Mouse (Mus musculus): ENCODE measurements around the gene Cd8b1. TPM values are rescaled to one million over a fixed set of nuclear protein-coding genes. Genes with fewer than 3 reads are reported as not detected.

Cd8b1 gene
- polyA plus RNA-seq, 1 experiment from 2014 or later: 1.6 TPM

- no peak overlapping the region for H3K4me2 ChIP-seq
- no peaks in the 10 kb centered on the region for H3K4me1 ChIP-seq
- no peak overlapping the region for H3K4me3 ChIP-seq
- no peak overlapping the region for H3K9ac ChIP-seq
- no peak for ATAC-seq (ENCODE audit: borderline replicate concordance, extremely low read depth, low FRiP score, low TSS enrichment)
- no peaks in the 10 kb centered on the region for H3K36me3 ChIP-seq
- no peaks in the 10 kb centered on the region for H3K27me3 ChIP-seq
- H3K27ac ChIP-seq: no peak overlapping the region
- WGBS: 77% methylated on average over 10 of the region's 10 CpGs
- H3K9me3 ChIP-seq: no peaks in the 10 kb centered on the region
Measured at GRCm38 (mm10) chr6:71352866-71353427, 30.4 kb downstream of the Cd8b1 start.

GRCm38 (mm10) chr6:71353722-71354121 is 31.1 kb downstream of the Cd8b1 start:
- WGBS: 89% methylated on average over 2 of the region's 2 CpGs
- H3K27me3 ChIP-seq: no peaks in the 10 kb centered on the region
- H3K9me3 ChIP-seq: no peaks in the 10 kb centered on the region
- no peaks in the 10 kb centered on the region for H3K4me1 ChIP-seq
- no peaks in the 10 kb centered on the region for H3K36me3 ChIP-seq
- ATAC-seq (ENCODE audit: borderline replicate concordance, extremely low read depth, low FRiP score, low TSS enrichment): no peak
- H3K4me2 ChIP-seq: no peak overlapping the region
- H3K9ac ChIP-seq: no peak overlapping the region
- no peak overlapping the region for H3K4me3 ChIP-seq
- H3K27ac ChIP-seq: no peak overlapping the region

- no peak overlapping the region for H3K4me3 ChIP-seq
- H3K27ac ChIP-seq: no peak overlapping the region
- 88% methylated on average over 7 of the region's 7 CpGs for WGBS
- H3K27me3 ChIP-seq: no peaks in the 10 kb centered on the region
- no peaks in the 10 kb centered on the region for H3K9me3 ChIP-seq
- H3K4me1 ChIP-seq: no peaks in the 10 kb centered on the region
- ATAC-seq (ENCODE audit: borderline replicate concordance, extremely low read depth, low FRiP score, low TSS enrichment): no peak
- no peak overlapping the region for H3K9ac ChIP-seq
- H3K36me3 ChIP-seq: no peaks in the 10 kb centered on the region
- H3K4me2 ChIP-seq: no peak overlapping the region
Measured at GRCm38 (mm10) chr6:71357493-71357892, 34.9 kb downstream of the Cd8b1 start.

- 79% methylated on average over 4 of the region's 4 CpGs for WGBS
- Histone ChIP-seq H3K27me3 (no peaks in the 10 kb centered on the region), H3K9me3 (no peaks in the 10 kb centered on the region), H3K4me1 (no peaks in the 10 kb centered on the region), H3K27ac (no peak overlapping the region), H3K36me3 (no peaks in the 10 kb centered on the region), H3K4me3 (no peak overlapping the region), H3K9ac (no peak overlapping the region), H3K4me2 (no peak overlapping the region)
- ATAC-seq (ENCODE audit: borderline replicate concordance, extremely low read depth, low FRiP score, low TSS enrichment): no peak
Measured at GRCm38 (mm10) chr6:71360221-71360620, 37.6 kb downstream of the Cd8b1 start.

- H3K4me2 ChIP-seq: no peak overlapping the region
- H3K9me3 ChIP-seq: no peaks in the 10 kb centered on the region
- 51% methylated on average over 5 of the region's 5 CpGs for WGBS
- no peaks in the 10 kb centered on the region for H3K4me1 ChIP-seq
- no peak for ATAC-seq (ENCODE audit: borderline replicate concordance, extremely low read depth, low FRiP score, low TSS enrichment)
- no peak overlapping the region for H3K27ac ChIP-seq
- H3K36me3 ChIP-seq: no peaks in the 10 kb centered on the region
- no peak overlapping the region for H3K9ac ChIP-seq
- no peak overlapping the region for H3K4me3 ChIP-seq
- no peaks in the 10 kb centered on the region for H3K27me3 ChIP-seq
Measured at GRCm38 (mm10) chr6:71360751-71361150, 38.2 kb downstream of the Cd8b1 start.

- H3K9me3 ChIP-seq: no peaks in the 10 kb centered on the region
- no peak overlapping the region for H3K9ac ChIP-seq
- H3K4me2 ChIP-seq: no peak overlapping the region
- WGBS: 75% methylated on average over 10 of the region's 10 CpGs
- H3K4me1 ChIP-seq: no peaks in the 10 kb centered on the region
- no peaks in the 10 kb centered on the region for H3K36me3 ChIP-seq
- H3K27me3 ChIP-seq: no peaks in the 10 kb centered on the region
- H3K27ac ChIP-seq: no peak overlapping the region
- no peak for ATAC-seq (ENCODE audit: borderline replicate concordance, extremely low read depth, low FRiP score, low TSS enrichment)
- H3K4me3 ChIP-seq: no peak overlapping the region
Measured at GRCm38 (mm10) chr6:71361156-71361670, 38.6 kb downstream of the Cd8b1 start.

GRCm38 (mm10) chr6:71363995-71364394 is 41.4 kb downstream of the Cd8b1 start:
- no peak for ATAC-seq (ENCODE audit: borderline replicate concordance, extremely low read depth, low FRiP score, low TSS enrichment)
- Histone ChIP-seq H3K9me3 (no peaks in the 10 kb centered on the region), H3K4me3 (no peak overlapping the region), H3K4me1 (no peaks in the 10 kb centered on the region), H3K4me2 (no peak overlapping the region), H3K27me3 (no peaks in the 10 kb centered on the region), H3K9ac (no peak overlapping the region), H3K36me3 (no peaks in the 10 kb centered on the region), H3K27ac (no peak overlapping the region)
- 66% methylated on average over 2 of the region's 2 CpGs for WGBS

- WGBS: 92% methylated on average over 6 of the region's 6 CpGs
- no peak for ATAC-seq (ENCODE audit: borderline replicate concordance, extremely low read depth, low FRiP score, low TSS enrichment)
- no peak overlapping the region for H3K9ac ChIP-seq
Measured at GRCm38 (mm10) chr6:71369416-71369815, 46.8 kb downstream of the Cd8b1 start.

GRCm38 (mm10) chr6:71371085-71371605 is 48.6 kb downstream of the Cd8b1 start:
- H3K9me3 ChIP-seq: no peaks in the 10 kb centered on the region
- H3K36me3 ChIP-seq: no peaks in the 10 kb centered on the region
- no peaks in the 10 kb centered on the region for H3K4me1 ChIP-seq
- H3K4me2 ChIP-seq: no peak overlapping the region
- H3K9ac ChIP-seq: no peak overlapping the region
- no peak overlapping the region for H3K4me3 ChIP-seq
- H3K27me3 ChIP-seq: no peaks in the 10 kb centered on the region
- H3K27ac ChIP-seq: no peak overlapping the region
- 68% methylated on average over 5 of the region's 5 CpGs for WGBS
- no peak for ATAC-seq (ENCODE audit: borderline replicate concordance, extremely low read depth, low FRiP score, low TSS enrichment)

More at GRCm38 (mm10) chr6:71369416-71369815, 46.8 kb downstream of the Cd8b1 start:
- Histone ChIP-seq H3K27ac (no peak overlapping the region), H3K4me3 (no peak overlapping the region), H3K27me3 (no peaks in the 10 kb centered on the region), H3K36me3 (no peaks in the 10 kb centered on the region), H3K4me1 (no peaks in the 10 kb centered on the region), H3K9me3 (no peaks in the 10 kb centered on the region), H3K4me2 (no peak overlapping the region)

GRCm38 (mm10) chr6:71372041-71372720 is 49.6 kb downstream of the Cd8b1 start:
- Histone ChIP-seq H3K9ac (no peak overlapping the region), H3K4me2 (no peak overlapping the region), H3K9me3 (no peaks in the 10 kb centered on the region), H3K4me1 (no peaks in the 10 kb centered on the region), H3K27ac (no peak overlapping the region), H3K36me3 (no peaks in the 10 kb centered on the region), H3K4me3 (no peak overlapping the region), H3K27me3 (no peaks in the 10 kb centered on the region)
- ATAC-seq (ENCODE audit: borderline replicate concordance, extremely low read depth, low FRiP score, low TSS enrichment): no peak
- 77% methylated on average over 5 of the region's 5 CpGs for WGBS

- H3K27ac ChIP-seq: no peak within 1 kb of the TSS
- H3K9ac ChIP-seq: no peak within 1 kb of the TSS
- no peak within 1 kb of the TSS for H3K4me3 ChIP-seq
- no peaks in the 10 kb centered on the region for H3K36me3 ChIP-seq
- H3K27me3 ChIP-seq: no peaks in the 10 kb centered on the region
- H3K4me1 ChIP-seq: no peaks in the 10 kb centered on the region
- 76% methylated on average over 14 of the region's 14 CpGs for WGBS
- no peaks in the 10 kb centered on the region for H3K9me3 ChIP-seq
- H3K4me2 ChIP-seq: no peak within 1 kb of the TSS
- no peak for ATAC-seq (ENCODE audit: borderline replicate concordance, extremely low read depth, low FRiP score, low TSS enrichment)
Measured at GRCm38 (mm10) chr6:71373249-71373775, 50.7 kb downstream of the Cd8b1 start, which contains the start of gene Cd8a. Cd8a (plus strand) TSS chr6:71373427.

- 84% methylated on average over 19 of the region's 19 CpGs for WGBS
- H3K4me3 ChIP-seq: no peak overlapping the region
- H3K36me3 ChIP-seq: no peaks in the 10 kb centered on the region
- ATAC-seq (ENCODE audit: borderline replicate concordance, extremely low read depth, low FRiP score, low TSS enrichment): no peak
- no peak overlapping the region for H3K9ac ChIP-seq
- H3K27me3 ChIP-seq: no peaks in the 10 kb centered on the region
- no peaks in the 10 kb centered on the region for H3K9me3 ChIP-seq
- no peaks in the 10 kb centered on the region for H3K4me1 ChIP-seq
- no peak overlapping the region for H3K27ac ChIP-seq
- no peak overlapping the region for H3K4me2 ChIP-seq
Measured at GRCm38 (mm10) chr6:71374311-71374829, 51.8 kb downstream of the Cd8b1 start.

Measured in lung, embryonic 15.5 days (tissue).